Mouse (Mus musculus): ENCODE measurements around the gene Btnl6. TPM values are rescaled to one million over a fixed set of nuclear protein-coding genes. Genes with fewer than 3 reads are reported as not detected.
A peak's percentile ranks its signal among the peaks of the same experiment; 100 is the strongest.
"Not testable (repeated sequence)": the region's sequence is repeated elsewhere in the genome, so short reads cannot be mapped to it uniquely, and the experiment has no call there.

The Btnl6 gene
- polyA plus RNA-seq, 1 experiment = not detected

DNA sequence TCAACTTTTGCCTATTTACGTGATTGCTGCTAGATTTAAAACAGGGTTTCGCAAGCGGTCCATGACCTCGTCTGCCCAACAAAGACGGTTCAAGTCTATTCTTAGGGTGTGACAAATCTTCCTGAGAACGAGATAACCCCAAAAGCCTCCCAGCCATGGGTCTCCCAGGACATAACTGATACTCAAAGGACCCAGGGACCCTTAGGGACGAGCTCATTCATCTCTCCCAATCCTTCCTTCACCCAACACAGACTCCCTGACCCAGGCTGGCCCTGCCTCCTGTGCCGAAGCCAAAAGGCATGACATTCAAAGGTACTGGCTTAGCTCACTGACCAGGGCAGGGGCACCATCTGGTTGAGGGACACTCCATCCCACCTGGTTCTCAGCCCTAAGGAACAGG lies 39.3 kb upstream of the Btnl6 start:
- TF ChIP-seq POLR2A (IDR thresholded peaks at IDR 0.05; ENCODE audit: borderline replicate concordance, extremely low read depth, low read depth, low read length) (no peak), CTCF (IDR thresholded peaks at IDR 0.05; ENCODE audit: insufficient read depth, low read length) (no peak)
- H3K4me3 ChIP-seq (replicated peaks; ENCODE audit: extremely low read depth, low read depth, low read length) = no peak overlapping the region
- 76% methylated on average over 8 of the region's 8 CpGs for WGBS
- DNase-seq = no peak
- H3K4me1 ChIP-seq (ENCODE audit: control insufficient read depth, insufficient read depth, low read length) = peaks cover 6% of the 10 kb centered on the region

DNA sequence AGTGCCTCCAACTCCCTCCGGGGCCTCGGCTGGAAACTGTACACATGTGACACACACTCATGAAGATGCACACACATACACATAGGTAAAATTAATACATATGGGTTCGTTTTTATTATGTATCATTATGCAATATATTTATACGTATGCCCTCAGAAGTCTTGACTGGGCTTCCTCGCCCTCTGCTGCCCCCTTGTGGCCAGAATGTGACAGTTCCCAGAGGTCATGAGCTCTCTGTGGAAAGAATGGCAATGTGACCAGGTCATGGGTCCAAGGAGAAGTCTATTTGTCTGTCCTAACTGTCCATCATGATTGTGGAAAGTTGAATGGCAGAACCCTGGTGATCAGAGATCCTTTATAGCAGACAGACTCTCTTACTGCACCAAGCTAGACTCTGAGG lies 38.3 kb upstream of the Btnl6 start:
- no peak for TF ChIP-seq POLR2A (IDR thresholded peaks at IDR 0.05; ENCODE audit: borderline replicate concordance, extremely low read depth, low read depth, low read length)
- peak; percentile 95 for TF ChIP-seq CTCF (IDR thresholded peaks at IDR 0.05; ENCODE audit: insufficient read depth, low read length)
- peaks cover 3% of the 10 kb centered on the region; the same call in 1 of the 2 replicates for H3K4me1 ChIP-seq (ENCODE audit: control insufficient read depth, insufficient read depth, low read length)
- 18% methylated on average over 5 of the region's 5 CpGs for WGBS
- H3K4me3 ChIP-seq (replicated peaks; ENCODE audit: extremely low read depth, low read depth, low read length) = no peak overlapping the region
- peak; percentile 81 for DNase-seq

DNA sequence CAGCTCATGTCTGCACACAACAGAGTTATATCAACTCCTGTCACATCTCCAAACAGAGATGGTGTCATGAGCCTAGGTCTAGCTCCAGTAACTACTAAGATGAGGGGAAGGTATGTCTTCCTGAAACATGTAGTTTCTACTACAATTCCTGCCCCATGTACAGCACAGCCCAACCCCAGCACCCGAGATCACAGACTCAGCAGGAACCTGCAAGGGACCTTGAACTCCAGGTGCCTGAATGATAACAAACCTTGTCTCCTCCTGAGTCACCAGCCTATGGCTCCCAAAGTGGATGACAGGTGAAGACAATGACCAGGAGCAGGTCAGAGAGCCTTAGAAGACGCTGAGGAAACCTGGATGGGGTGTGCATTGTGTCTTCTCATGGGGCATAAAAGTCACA lies 32.7 kb upstream of the Btnl6 start:
- DNase-seq = no peak
- WGBS = 61% methylated on average over 2 of the region's 2 CpGs
- Histone ChIP-seq H3K4me1 (ENCODE audit: control insufficient read depth, insufficient read depth, low read length) (no peaks in the 10 kb centered on the region), H3K4me3 (replicated peaks; ENCODE audit: extremely low read depth, low read depth, low read length) (no peak overlapping the region)
- TF ChIP-seq CTCF (IDR thresholded peaks at IDR 0.05; ENCODE audit: insufficient read depth, low read length) (no peak), POLR2A (IDR thresholded peaks at IDR 0.05; ENCODE audit: borderline replicate concordance, extremely low read depth, low read depth, low read length) (no peak)

DNA sequence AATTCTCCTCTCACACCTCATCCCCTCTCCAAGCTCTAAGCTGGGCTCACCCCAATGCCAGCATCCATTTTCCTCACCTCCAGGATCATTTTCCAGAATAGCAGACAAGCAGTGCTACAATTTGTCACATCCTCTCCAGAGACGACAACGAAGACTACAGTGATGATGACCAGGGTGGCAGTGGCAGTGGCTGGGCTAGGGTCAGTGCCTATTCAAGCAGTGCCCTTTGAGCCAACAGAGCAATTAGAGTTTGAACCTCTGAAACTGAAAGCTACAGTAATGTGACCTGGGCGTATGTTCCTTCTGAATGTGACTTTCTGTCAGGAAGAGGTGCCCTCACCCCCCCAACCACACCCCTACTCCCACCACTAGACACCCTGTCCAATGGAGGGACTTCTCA lies 32.0 kb upstream of the Btnl6 start:
- 83% methylated on average over 3 of the region's 3 CpGs for WGBS
- no peak overlapping the region for H3K4me3 ChIP-seq (replicated peaks; ENCODE audit: extremely low read depth, low read depth, low read length)
- no peak for DNase-seq
- no peak for TF ChIP-seq POLR2A (IDR thresholded peaks at IDR 0.05; ENCODE audit: borderline replicate concordance, extremely low read depth, low read depth, low read length)
- no peak for TF ChIP-seq CTCF (IDR thresholded peaks at IDR 0.05; ENCODE audit: insufficient read depth, low read length)
- H3K4me1 ChIP-seq (ENCODE audit: control insufficient read depth, insufficient read depth, low read length) = no peaks in the 10 kb centered on the region

DNA sequence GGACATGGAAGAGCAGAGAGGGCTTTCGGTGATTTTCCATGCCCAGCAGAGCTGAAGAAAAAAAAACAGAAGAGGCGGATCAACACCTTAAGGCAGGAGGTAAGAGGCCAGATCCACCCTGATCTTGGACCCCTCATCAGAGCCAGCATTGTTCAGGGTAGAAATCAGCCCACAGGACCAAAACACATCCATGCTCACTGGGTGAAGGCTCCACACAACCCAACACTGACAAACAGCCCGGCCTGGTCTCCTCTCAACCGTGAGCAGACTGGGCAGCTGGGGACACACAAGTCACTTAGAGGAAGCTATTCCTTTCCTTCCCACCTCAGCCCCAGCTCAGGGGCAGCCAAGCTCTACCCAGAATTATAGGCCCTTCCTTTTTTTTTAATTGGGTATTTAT lies 30.4 kb upstream of the Btnl6 start:
- WGBS = 85% methylated on average over 4 of the region's 4 CpGs
- no peak overlapping the region for H3K4me3 ChIP-seq (replicated peaks; ENCODE audit: extremely low read depth, low read depth, low read length)

GRCm38 (mm10) chr17:34546797-34547196 lies 29.6 kb upstream of the Btnl6 start:
- Histone ChIP-seq H3K4me1 (ENCODE audit: control insufficient read depth, insufficient read depth, low read length) (no peaks in the 10 kb centered on the region), H3K4me3 (replicated peaks; ENCODE audit: extremely low read depth, low read depth, low read length) (no peak overlapping the region)
- no peak for DNase-seq
- TF ChIP-seq CTCF (IDR thresholded peaks at IDR 0.05; ENCODE audit: insufficient read depth, low read length) = no peak
- TF ChIP-seq POLR2A (IDR thresholded peaks at IDR 0.05; ENCODE audit: borderline replicate concordance, extremely low read depth, low read depth, low read length) = no peak
- WGBS = 77% methylated on average over 1 of the region's 1 CpGs

More for the DNA sequence above, 30.4 kb upstream of the Btnl6 start:
- no peak for TF ChIP-seq POLR2A (IDR thresholded peaks at IDR 0.05; ENCODE audit: borderline replicate concordance, extremely low read depth, low read depth, low read length)
- no peak for TF ChIP-seq CTCF (IDR thresholded peaks at IDR 0.05; ENCODE audit: insufficient read depth, low read length)
- no peak for DNase-seq
- H3K4me1 ChIP-seq (ENCODE audit: control insufficient read depth, insufficient read depth, low read length) = no peaks in the 10 kb centered on the region

DNA sequence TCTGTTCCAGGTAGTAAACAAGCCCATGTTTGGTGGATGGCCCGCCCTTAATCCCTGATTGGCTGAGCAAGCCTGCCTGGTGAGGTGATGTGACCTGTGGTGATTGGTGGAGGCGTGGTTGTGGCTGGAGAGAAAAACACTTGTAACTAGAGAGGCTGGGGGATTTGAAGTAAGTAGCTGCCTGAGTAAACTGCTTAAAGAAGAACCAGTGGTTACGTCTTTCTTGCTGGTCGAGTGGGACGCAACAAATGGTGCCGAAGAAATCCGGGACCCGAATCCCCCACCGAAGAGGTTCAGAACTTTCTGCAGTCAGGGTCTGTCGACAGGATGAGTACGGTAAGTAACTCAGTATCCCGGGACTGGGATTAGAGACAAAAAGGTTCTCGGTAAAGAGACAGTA lies 26.4 kb upstream of the Btnl6 start:
- DNase-seq; H3K4me3 ChIP-seq (replicated peaks; ENCODE audit: extremely low read depth, low read depth, low read length); H3K4me1 ChIP-seq (ENCODE audit: control insufficient read depth, insufficient read depth, low read length): not testable (repeated sequence)
- 93% methylated on average over 13 of the region's 13 CpGs for WGBS

DNA sequence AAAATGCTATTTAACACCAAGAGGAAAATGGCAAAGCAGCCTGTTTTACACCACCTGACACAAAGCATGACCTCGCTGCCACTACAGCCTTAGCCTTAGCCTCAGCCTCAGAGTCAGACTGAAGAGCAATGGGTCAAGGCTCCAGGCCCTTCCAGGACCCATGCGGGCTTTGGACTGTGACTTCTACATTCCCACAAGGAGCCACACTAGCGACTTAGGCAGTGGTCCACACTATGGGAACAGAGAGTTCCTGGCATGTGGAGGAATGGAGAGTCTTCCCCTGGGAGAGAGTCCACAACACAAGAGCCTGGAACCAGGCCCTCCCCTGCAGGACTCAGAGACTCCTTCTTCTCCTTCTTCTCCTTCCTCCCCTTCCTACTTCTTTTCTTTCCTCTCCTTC lies 15.5 kb upstream of the Btnl6 start:
- H3K4me1 ChIP-seq (ENCODE audit: control insufficient read depth, insufficient read depth, low read length) = no peaks in the 10 kb centered on the region
- no peak for DNase-seq
- H3K4me3 ChIP-seq (replicated peaks; ENCODE audit: extremely low read depth, low read depth, low read length) = no peak overlapping the region
- 82% methylated on average over 3 of the region's 3 CpGs for WGBS
- TF ChIP-seq POLR2A (IDR thresholded peaks at IDR 0.05; ENCODE audit: borderline replicate concordance, extremely low read depth, low read depth, low read length) (no peak), CTCF (IDR thresholded peaks at IDR 0.05; ENCODE audit: insufficient read depth, low read length) (no peak)

GRCm38 (mm10) chr17:34519001-34519400 lies 1.8 kb upstream of the Btnl6 start:
- Histone ChIP-seq H3K4me1 (ENCODE audit: control insufficient read depth, insufficient read depth, low read length) (no peaks in the 10 kb centered on the region), H3K4me3 (replicated peaks; ENCODE audit: extremely low read depth, low read depth, low read length) (no peak overlapping the region)
- TF ChIP-seq POLR2A (IDR thresholded peaks at IDR 0.05; ENCODE audit: borderline replicate concordance, extremely low read depth, low read depth, low read length) = no peak
- no peak for TF ChIP-seq CTCF (IDR thresholded peaks at IDR 0.05; ENCODE audit: insufficient read depth, low read length)
- 48% methylated on average over 1 of the region's 1 CpGs for WGBS
- DNase-seq = no peak

GRCm38 (mm10) chr17:34518571-34518970 lies 1.4 kb upstream of the Btnl6 start:
- WGBS = 57% methylated on average over 3 of the region's 3 CpGs
- not testable (repeated sequence) for H3K4me1 ChIP-seq (ENCODE audit: control insufficient read depth, insufficient read depth, low read length); H3K4me3 ChIP-seq (replicated peaks; ENCODE audit: extremely low read depth, low read depth, low read length); DNase-seq

DNA sequence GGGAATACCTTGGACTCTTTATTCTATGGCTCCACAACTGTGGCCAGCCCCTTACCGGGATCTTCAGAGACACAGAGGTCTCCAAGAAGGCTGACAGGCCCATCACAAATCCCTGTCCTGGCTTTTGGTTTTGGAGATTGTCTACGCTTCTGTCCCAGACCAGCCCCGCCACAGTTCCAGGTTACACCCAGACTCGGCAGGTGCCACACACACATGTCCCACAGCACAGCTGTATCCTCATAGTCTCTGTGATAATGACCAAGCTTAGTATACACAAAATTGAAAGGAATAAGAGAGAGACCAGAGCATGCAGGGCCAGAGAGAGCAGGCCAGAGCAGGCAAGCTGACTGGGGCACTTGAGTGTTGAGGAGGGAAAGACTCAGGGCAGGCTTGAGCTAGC lies 643 bp upstream of the Btnl6 start:
- no peak for DNase-seq
- no peak overlapping the region for H3K4me3 ChIP-seq (replicated peaks; ENCODE audit: extremely low read depth, low read depth, low read length)
- WGBS = 92% methylated on average over 4 of the region's 4 CpGs

More for the DNA sequence above, 643 bp upstream of the Btnl6 start:
- no peaks in the 10 kb centered on the region for H3K4me1 ChIP-seq (ENCODE audit: control insufficient read depth, insufficient read depth, low read length)
- TF ChIP-seq CTCF (IDR thresholded peaks at IDR 0.05; ENCODE audit: insufficient read depth, low read length) = no peak
- no peak for TF ChIP-seq POLR2A (IDR thresholded peaks at IDR 0.05; ENCODE audit: borderline replicate concordance, extremely low read depth, low read depth, low read length)
